Mouse (Mus musculus) forebrain, embryonic 14.5 days (tissue): ENCODE measurements around the gene Baiap2l1. TPM values are rescaled to one million over a fixed set of nuclear protein-coding genes. Genes with fewer than 3 reads are reported as not detected.

Experiments used
- ATAC-seq: fragments of 200-750 bp; cut with Nextera tagmentation; 2 replicates; pipeline ENCODE4 v1.8.0; 2017; ENCODE audit warnings: mild to moderate bottlenecking, moderate library complexity
- DNase-seq: peaks from one replicate; pipeline ENCODE4 v3.0.0-alpha.2; 2015; ENCODE audit warnings: low spot score
- H3K27ac ChIP-seq: fragments of 300-500 bp; sonication (generic); 2 replicates; pipeline ENCODE4 v1.5.1; 2014; ENCODE audit warnings: low read depth, mild to moderate bottlenecking, control low read depth, low read length, moderate library complexity
- H3K27me3 ChIP-seq: fragments of 300-500 bp; sonication (generic); replicated peaks from 2 replicates; pipeline ENCODE4 v1.6.1; 2014; ENCODE audit warnings: low read length, control low read depth, mixed read lengths; ENCODE audit not compliant: control insufficient read depth, insufficient read depth
- H3K36me3 ChIP-seq: fragments of 300-500 bp; sonication (generic); 2 replicates; pipeline ENCODE4 v1.6.1; 2014; ENCODE audit warnings: low read length, control low read depth; ENCODE audit not compliant: control insufficient read depth, insufficient read depth
- H3K4me1 ChIP-seq: fragments of 300-500 bp; sonication (generic); 2 replicates; pipeline ENCODE4 v1.6.1; 2014; ENCODE audit warnings: antibody characterized with exemption, low read length, control low read depth; ENCODE audit not compliant: control insufficient read depth, insufficient read depth
- H3K4me2 ChIP-seq: fragments of 300-500 bp; sonication (generic); 2 replicates; pipeline ENCODE4 v1.6.1; 2014; ENCODE audit warnings: mild to moderate bottlenecking, control low read depth, low read length
- H3K4me3 ChIP-seq: fragments of 300-500 bp; sonication (generic); 2 replicates; pipeline ENCODE4 v1.5.1; 2014; ENCODE audit warnings: low read depth, low read length, control low read depth
- H3K9ac ChIP-seq: fragments of 300-500 bp; sonication (generic); 2 replicates; pipeline ENCODE4 v1.6.1; 2014; ENCODE audit warnings: mild to moderate bottlenecking, low read length, control low read depth, moderate library complexity
- H3K9me3 ChIP-seq: fragments of 300-500 bp; sonication (generic); replicated peaks from 2 replicates; pipeline ENCODE4 v1.6.1; 2016; ENCODE audit warnings: low read length, control low read depth, mixed read lengths; ENCODE audit not compliant: control insufficient read depth
- WGBS: fragments of 180-500 bp; shearing (Covaris S2); extraction: QIAGEN DNeasy Blood & Tissue Kit; methylation state at CpG from one replicate; pipeline ENCODE4 v1.1.7; 2014; 5-methylcytosine and 5-hydroxymethylcytosine counted together
- polyA plus RNA-seq: library from polyadenylated mRNA; unstranded; fragments of >200 nt; fragmentation: Nextera tagmentation; extraction: Ambion mirVana; gene quantifications from 2 replicates; pipeline ENCODE4 v1.2.1, GENCODE M21; 2014

Gene Baiap2l1
- polyA plus RNA-seq, 1 experiment from 2014 or later, result 0.81 TPM

- no peak for DNase-seq
- no peak overlapping the region for H3K4me2 ChIP-seq
- no peaks in the 10 kb centered on the region for H3K9me3 ChIP-seq
- H3K36me3 ChIP-seq, result no peaks in the 10 kb centered on the region
- no peaks in the 10 kb centered on the region for H3K27me3 ChIP-seq
- WGBS, result 89% methylated on average over 5 of the region's 5 CpGs
- no peak overlapping the region for H3K9ac ChIP-seq
- no peak for ATAC-seq
- no peak overlapping the region for H3K4me3 ChIP-seq
- no peak overlapping the region for H3K27ac ChIP-seq
- no peaks in the 10 kb centered on the region for H3K4me1 ChIP-seq
These were observed 73.3 kb downstream of the Baiap2l1 start for GRCm38 (mm10) chr5:144284599-144284998.

GRCm38 (mm10) chr5:144283551-144284031, 74.3 kb downstream of the Baiap2l1 start:
- Histone ChIP-seq H3K9me3 (no peaks in the 10 kb centered on the region), H3K4me2 (no peak overlapping the region), H3K9ac (no peak overlapping the region), H3K27me3 (no peaks in the 10 kb centered on the region), H3K4me1 (no peaks in the 10 kb centered on the region), H3K27ac (no peak overlapping the region), H3K36me3 (peaks cover 2% of the 10 kb centered on the region; the same call in 1 of the 2 replicates), H3K4me3 (no peak overlapping the region)
- DNase-seq, result no peak
- WGBS, result 77% methylated on average over 8 of the region's 8 CpGs
- no peak for ATAC-seq

GRCm38 (mm10) chr5:144282470-144283260, 75.2 kb downstream of the Baiap2l1 start:
- ATAC-seq (no peak), DNase-seq (no peak)
- no peaks in the 10 kb centered on the region for H3K9me3 ChIP-seq
- H3K4me2 ChIP-seq, result no peak overlapping the region
- 79% methylated on average over 11 of the region's 11 CpGs for WGBS
- peaks cover 6% of the 10 kb centered on the region; the same call in 1 of the 2 replicates for H3K36me3 ChIP-seq
- H3K27ac ChIP-seq, result no peak overlapping the region
- H3K9ac ChIP-seq, result no peak overlapping the region
- H3K4me3 ChIP-seq, result no peak overlapping the region
- H3K27me3 ChIP-seq, result no peaks in the 10 kb centered on the region
- H3K4me1 ChIP-seq, result no peaks in the 10 kb centered on the region

GRCm38 (mm10) chr5:144279926-144280325, 78.0 kb downstream of the Baiap2l1 start:
- H3K9me3 ChIP-seq, result no peaks in the 10 kb centered on the region
- no peaks in the 10 kb centered on the region; the same call in 1 of the 2 replicates for H3K4me1 ChIP-seq
- WGBS, result 94% methylated on average over 13 of the region's 13 CpGs
- no peak overlapping the region for H3K4me3 ChIP-seq
- no peak overlapping the region for H3K27ac ChIP-seq
- no peaks in the 10 kb centered on the region for H3K27me3 ChIP-seq
- no peak for DNase-seq
- H3K9ac ChIP-seq, result no peak overlapping the region
- H3K36me3 ChIP-seq, result peaks cover 6% of the 10 kb centered on the region; the same call in 1 of the 2 replicates
- no peak for ATAC-seq
- H3K4me2 ChIP-seq, result no peak overlapping the region

GRCm38 (mm10) chr5:144279081-144279541, 78.8 kb downstream of the Baiap2l1 start:
- H3K4me2 ChIP-seq, result no peak overlapping the region
- H3K4me1 ChIP-seq, result no peaks in the 10 kb centered on the region; the same call in 1 of the 2 replicates
- H3K27me3 ChIP-seq, result no peaks in the 10 kb centered on the region
- no peak overlapping the region for H3K27ac ChIP-seq
- H3K9me3 ChIP-seq, result no peaks in the 10 kb centered on the region
- H3K4me3 ChIP-seq, result no peak overlapping the region
- peaks cover 6% of the 10 kb centered on the region; the same call in 1 of the 2 replicates for H3K36me3 ChIP-seq
- DNase-seq (no peak), ATAC-seq (no peak)
- 85% methylated on average over 9 of the region's 9 CpGs for WGBS
- H3K9ac ChIP-seq, result no peak overlapping the region

- WGBS, result 87% methylated on average over 11 of the region's 13 CpGs
- Histone ChIP-seq H3K4me3 (no peak overlapping the region), H3K4me1 (no peaks in the 10 kb centered on the region; the same call in 1 of the 2 replicates), H3K36me3 (peaks cover 6% of the 10 kb centered on the region; the same call in 1 of the 2 replicates), H3K27ac (no peak overlapping the region), H3K9me3 (no peaks in the 10 kb centered on the region), H3K27me3 (no peaks in the 10 kb centered on the region), H3K4me2 (no peak overlapping the region), H3K9ac (no peak overlapping the region)
- DNase-seq (no peak), ATAC-seq (no peak)
These were observed 79.4 kb downstream of the Baiap2l1 start for GRCm38 (mm10) chr5:144278374-144278960.

GRCm38 (mm10) chr5:144276898-144277630, 80.8 kb downstream of the Baiap2l1 start:
- Histone ChIP-seq H3K9ac (no peak overlapping the region), H3K4me2 (no peak overlapping the region), H3K27me3 (no peaks in the 10 kb centered on the region), H3K4me1 (no peaks in the 10 kb centered on the region; the same call in 1 of the 2 replicates), H3K9me3 (no peaks in the 10 kb centered on the region), H3K4me3 (no peak overlapping the region), H3K27ac (0 out of 2 replicates have a peak overlapping the region, but pooled peaks have one; percentile 30), H3K36me3 (peaks cover 6% of the 10 kb centered on the region; the same call in 1 of the 2 replicates)
- WGBS, result 87% methylated on average over 17 of the region's 17 CpGs
- no peak for ATAC-seq
- DNase-seq, result no peak

- no peaks in the 10 kb centered on the region for H3K27me3 ChIP-seq
- no peaks in the 10 kb centered on the region for H3K9me3 ChIP-seq
- H3K9ac ChIP-seq, result no peak overlapping the region
- H3K27ac ChIP-seq, result no peak overlapping the region
- 46% methylated on average over 6 of the region's 6 CpGs for WGBS
- H3K4me3 ChIP-seq, result no peak overlapping the region
- H3K4me2 ChIP-seq, result no peak overlapping the region
- H3K36me3 ChIP-seq, result peaks cover 6% of the 10 kb centered on the region; the same call in 1 of the 2 replicates
- no peaks in the 10 kb centered on the region; the same call in 1 of the 2 replicates for H3K4me1 ChIP-seq
- no peak for DNase-seq
- no peak for ATAC-seq
These were observed 83.0 kb downstream of the Baiap2l1 start for GRCm38 (mm10) chr5:144274904-144275303.
